Mouse (Mus musculus) lung, postnatal 0 days (tissue): ENCODE results near the gene Ehd4.

Experiments used
- CTCF ChIP-seq: IDR thresholded peaks from 2 replicates; pipeline ENCODE4 v1.5.1; 2016; ENCODE audit warnings: antibody characterized with exemption, mild to moderate bottlenecking
- EP300 ChIP-seq: IDR thresholded peaks from 2 replicates; pipeline ENCODE4 v1.6.1; 2016; ENCODE audit warnings: antibody characterized with exemption, mild to moderate bottlenecking, control low read depth

- TF ChIP-seq EP300 (no peak), CTCF (peak; percentile 77)
Observed at GRCm38 (mm10) chr2:120170726-120171125, 16.3 kb upstream of the Ehd4 start.
